Mouse (Mus musculus) frontal cortex, adult (tissue): Measurements from ENCODE around the gene Ptch1.

Experiments used
- ATAC-seq: cut with Nextera tagmentation; 2 replicates; pipeline ENCODE4 v1.9.2; 2017; ENCODE audit warnings: mild to moderate bottlenecking, moderate library complexity, mixed read lengths; ENCODE audit not compliant: low TSS enrichment

The Ptch1 gene

GRCm38 (mm10) chr13:63573256-63573835 is at the start of gene Ptch1:
TSS of gene Ptch1 (minus strand) at chr13:63573598.
- ATAC-seq = peak; percentile 48

DNA sequence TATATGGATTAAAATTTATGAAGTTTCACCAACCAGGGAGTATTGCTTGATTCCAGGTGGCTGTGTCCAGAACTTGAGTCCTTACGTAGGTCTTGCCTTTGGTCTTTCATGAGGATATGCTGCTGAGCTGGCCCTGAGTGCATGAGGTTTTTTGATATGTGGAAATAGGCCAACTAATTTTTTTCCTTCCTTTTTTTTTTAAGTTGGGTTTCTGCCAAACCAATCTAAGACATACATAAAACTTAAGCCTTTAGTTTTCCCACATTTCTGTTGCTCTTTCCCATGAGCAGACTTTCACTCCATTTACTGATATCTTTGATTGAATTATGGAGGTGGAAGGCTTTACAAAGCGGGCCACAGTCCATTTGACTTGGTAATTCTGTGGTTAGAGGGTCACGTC is 47.9 kb upstream of the Ptch1 start:
- no peak for ATAC-seq

DNA sequence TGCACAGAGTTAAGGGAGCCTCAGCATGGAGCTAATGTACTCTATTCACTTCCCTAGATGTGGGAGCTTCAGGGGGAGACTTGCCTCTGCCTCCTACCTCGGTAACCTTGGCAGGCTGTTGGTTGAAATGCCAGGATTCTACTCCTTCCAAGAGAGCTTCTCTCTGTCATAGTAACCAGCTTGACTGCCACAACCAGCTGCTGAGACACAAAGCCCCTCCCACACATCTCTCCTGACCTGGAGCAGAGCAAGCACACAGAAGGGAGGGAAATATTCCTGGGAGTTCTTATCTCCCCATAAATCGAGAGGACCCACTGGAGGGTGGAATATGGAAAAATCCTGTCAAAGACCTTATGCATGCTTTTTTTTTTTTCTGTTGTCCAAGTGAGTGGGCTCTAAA is 39.8 kb upstream of the Ptch1 start:
- ATAC-seq = no peak

- ATAC-seq = no peak
Measured at GRCm38 (mm10) chr13:63609734-63610133, 36.3 kb upstream of the Ptch1 start.

- no peak for ATAC-seq
Measured at GRCm38 (mm10) chr13:63597593-63597992, 24.2 kb upstream of the Ptch1 start.

- ATAC-seq = no peak
Measured at GRCm38 (mm10) chr13:63595869-63596268, 22.5 kb upstream of the Ptch1 start.

DNA sequence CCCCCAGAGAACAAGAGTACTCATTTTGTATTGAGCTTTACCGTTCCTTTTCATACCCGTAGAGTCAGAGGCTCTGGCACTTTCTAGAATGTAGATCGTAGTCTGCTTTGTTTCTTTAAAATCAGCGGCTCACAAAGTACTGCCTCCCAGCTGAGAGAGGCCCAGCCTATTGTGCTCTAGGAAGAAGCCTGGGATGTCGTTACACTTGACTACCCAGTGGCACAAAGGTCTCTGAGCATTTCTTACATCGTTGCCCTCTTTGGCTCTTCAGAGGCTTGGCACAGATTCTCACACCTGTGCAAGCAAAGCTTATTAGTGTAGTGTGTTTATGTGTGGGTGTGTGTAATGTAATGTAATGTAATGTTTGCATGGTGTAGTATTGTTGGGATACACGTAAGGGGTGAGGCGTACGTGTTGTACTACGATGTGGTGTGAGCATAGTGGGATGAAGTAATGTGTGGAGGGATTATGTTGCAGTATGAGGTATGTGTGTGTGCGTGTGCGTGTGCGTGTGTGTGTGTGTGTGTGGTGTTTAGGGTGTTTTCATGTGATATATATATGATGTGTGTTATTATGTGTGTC is 20.2 kb upstream of the Ptch1 start:
- no peak for ATAC-seq

- ATAC-seq = no peak
Measured at GRCm38 (mm10) chr13:63592755-63593154, 19.4 kb upstream of the Ptch1 start.

- ATAC-seq = no peak
Measured at GRCm38 (mm10) chr13:63574601-63575000, 1.2 kb upstream of the Ptch1 start.

DNA sequence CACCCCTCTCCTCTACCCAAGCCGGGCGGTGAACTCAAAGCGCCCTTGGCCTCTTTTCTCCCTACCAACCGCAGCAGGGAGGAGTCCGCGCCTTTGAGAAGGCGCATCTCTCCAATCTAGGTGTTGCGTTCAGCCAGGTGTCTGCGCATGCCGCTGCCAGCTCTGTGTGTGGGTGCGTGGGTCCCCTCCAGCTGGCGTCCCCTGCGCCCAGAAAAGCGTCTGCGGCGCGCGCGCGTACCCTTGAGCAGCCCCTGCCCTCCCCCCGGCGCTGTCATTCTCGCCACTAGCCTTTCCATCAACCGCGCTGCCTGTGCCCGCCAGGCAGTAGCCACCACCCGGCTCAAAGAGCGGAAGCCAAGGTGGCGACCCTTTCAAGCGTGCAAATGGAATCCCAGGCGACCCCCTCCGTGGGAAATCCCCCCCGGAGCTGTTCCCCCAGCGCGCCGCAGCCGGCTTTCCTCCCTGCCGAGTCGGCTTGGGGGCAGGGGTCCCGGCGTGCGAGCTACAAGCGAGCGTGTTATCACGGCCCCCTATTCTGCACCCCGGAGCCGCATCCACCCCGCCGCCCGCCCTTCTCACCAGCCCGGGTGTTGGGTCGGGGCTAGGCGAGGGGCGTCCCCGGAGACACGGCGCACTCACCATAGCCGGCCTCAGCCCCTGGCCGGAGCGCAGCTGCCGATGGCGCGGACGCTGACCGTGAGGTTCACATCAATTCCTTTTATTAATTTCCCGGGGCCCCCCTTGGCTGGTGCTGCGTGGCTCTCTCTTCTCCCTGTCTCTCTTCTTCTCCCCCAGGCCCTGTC is 744 bp downstream of the Ptch1 start:
- peak; percentile 24 for ATAC-seq

DNA sequence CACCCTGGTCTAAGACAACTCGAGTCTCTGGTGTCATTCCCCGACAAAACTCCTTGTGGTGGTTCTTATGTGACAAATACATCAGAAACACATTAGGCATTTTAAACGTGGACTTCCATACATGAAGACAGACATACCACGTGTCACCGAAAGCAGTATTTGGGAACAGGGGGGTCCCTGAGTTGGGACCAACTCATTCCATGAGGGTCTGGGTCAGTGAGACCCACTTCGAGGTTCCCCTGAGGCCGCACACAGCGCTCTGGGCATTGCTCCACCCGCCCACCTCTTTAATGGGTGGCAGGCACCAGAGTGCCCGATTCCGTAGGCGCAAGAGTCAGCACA is 1.3 kb downstream of the Ptch1 start:
- no peak for ATAC-seq

- ATAC-seq = no peak
Measured at GRCm38 (mm10) chr13:63570456-63570855, 2.9 kb downstream of the Ptch1 start.

GRCm38 (mm10) chr13:63569396-63569756 is 4.0 kb downstream of the Ptch1 start:
- ATAC-seq = no peak

DNA sequence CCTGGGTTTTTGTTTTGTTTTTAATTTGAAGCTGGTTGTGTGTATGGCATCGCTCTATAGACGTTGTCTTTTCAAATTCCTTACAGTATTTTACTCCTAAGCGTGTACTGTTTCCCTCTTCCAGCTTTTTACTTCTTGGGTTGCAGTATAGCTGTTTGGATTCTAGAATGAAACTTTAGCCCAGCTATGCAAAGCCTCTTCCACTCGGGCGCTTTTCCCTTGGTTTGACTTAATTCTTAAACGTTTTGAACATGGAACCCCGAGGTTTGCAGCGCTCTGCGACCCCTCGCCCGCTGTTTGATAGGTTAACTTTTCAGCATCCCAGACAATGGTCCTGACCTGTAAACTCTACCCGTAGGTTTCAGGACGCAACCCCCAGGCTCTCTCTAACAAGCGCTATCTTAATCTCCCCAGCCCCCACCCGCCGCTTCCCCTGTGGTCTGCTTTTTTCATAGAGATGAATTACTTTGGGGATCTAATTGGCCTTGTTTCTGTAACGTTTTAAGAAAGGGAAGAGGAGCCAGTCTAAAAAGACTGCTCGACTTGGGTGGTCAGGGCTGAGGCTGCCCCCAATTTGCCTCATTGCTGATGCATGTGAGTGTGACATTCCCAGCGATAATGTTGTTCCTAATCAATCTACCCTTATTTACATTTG is 4.5 kb downstream of the Ptch1 start:
- no peak for ATAC-seq

DNA sequence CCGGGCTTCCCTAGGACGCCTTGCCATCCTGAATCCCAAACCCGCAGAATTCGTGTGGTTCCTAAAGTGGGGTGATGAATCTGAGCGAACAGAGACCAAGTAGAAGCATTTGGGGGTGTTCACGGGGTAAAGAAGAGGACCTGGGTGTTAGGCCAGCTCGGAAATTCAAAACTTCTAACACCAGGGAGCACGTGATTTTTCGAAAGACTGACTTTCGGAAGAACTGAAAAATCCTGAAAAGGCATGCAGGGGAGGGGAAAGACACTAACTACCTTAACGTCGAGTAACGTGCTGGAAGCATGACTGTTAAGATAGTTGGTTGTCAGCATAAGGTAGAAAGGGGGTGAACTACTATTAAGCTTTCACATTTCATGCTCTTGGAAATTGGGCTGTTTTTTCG is 5.1 kb downstream of the Ptch1 start:
- ATAC-seq = peak; percentile 2; the same call in 1 of the 2 replicates

DNA sequence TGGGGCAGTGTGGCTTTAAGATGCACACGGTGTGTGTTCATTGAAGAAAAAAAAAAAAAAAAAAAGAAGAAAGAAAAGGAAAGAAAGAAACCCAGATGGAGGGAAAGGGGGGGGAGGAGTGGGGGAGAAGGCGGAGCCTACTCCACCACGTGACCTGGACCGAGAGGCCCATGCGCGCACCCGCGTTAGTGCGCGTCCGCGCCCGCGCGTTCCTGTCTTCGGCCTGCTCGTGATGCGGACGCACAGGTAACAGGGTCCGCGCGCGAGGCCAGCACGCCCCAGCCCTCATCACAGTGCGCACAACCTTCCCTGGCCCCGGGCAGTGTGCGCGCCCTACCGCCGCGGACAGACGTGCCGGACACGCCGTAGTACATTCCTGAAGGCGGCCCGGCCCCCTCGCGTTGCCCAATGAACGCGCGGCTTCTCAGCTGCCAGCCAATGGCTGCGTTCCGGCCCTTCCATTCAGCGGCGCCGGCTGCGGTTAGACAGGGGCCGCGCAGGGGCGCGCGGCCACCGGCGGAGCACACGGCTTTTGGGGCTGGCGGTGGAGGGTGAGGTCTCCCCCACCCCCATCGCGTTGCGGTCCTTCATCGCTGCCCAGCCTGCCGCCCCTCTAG is 5.6 kb downstream of the Ptch1 start:
- ATAC-seq = peak; percentile 62

DNA sequence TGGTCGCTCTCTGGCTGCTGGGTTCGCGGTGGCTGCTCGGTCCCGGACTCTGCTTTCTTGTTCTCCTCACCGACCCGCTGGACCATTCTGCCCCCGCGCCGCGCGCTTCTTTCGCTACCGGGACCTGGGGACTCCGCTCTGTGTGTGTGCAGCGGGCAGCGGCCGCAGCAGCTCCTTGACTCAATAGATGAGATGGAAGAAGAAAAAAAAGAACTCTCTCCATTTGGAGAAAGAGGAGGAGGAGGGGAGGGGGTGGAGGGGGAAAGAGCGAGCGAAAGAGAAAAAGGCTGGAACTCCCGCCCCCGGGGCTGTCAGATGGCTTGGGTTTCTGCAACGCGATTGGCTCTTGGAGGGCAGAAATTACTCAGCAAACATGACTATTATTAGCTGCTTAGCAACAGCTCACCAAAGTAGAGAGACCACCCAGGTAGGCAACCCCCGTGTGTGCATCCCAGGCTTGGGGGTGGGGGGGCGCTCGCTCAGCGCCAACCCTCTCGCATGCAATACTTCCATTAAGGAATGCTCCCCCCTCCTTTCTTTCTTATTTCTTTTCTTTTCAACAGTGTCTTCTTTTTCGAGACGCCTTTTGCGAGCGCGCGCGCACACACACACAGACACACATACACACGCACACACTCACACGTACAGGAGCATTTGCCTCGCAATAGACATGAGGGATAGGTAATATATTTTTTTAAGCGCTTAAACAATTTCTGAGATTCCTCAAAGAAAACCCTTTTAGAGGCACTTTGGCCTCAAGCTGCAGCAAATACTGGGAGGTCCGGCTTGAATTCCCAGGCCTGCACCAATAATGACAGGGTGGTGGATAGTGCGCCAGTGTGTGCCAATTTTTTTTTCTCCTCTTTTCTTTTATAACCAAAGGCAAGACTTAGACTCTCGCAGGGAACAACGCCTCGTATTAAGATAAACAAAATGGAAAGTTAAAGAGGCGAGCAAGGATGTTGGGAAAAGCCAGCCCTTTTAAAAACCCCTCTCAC is 7.1 kb downstream of the Ptch1 start:
- peak; percentile 14 for ATAC-seq

GRCm38 (mm10) chr13:63565320-63566017 is 7.9 kb downstream of the Ptch1 start:
- 0 out of 2 replicates have a peak, but pooled peaks have one; percentile 0 for ATAC-seq

- ATAC-seq = peak; percentile 13
Measured at GRCm38 (mm10) chr13:63564626-63565319, 8.6 kb downstream of the Ptch1 start.
